Mouse (Mus musculus) neural tube, postnatal 0 days (tissue): ENCODE data around the gene Pogz. TPM values are rescaled to one million over a fixed set of nuclear protein-coding genes. Genes with fewer than 3 reads are reported as not detected.

Source experiments
- polyA plus RNA-seq: library from polyadenylated mRNA; unstranded; fragments of >200 nt; fragmentation: Nextera tagmentation; extraction: Ambion mirVana; gene quantifications from 2 replicates; pipeline ENCODE4 v1.2.1, GENCODE M21; 2015

The Pogz gene
- 13.9 and 15.4 TPM in 2 replicates for polyA plus RNA-seq

GRCm38 (mm10) chr3:94837183-94837890 lies at the start of gene Pogz:
Gene Pogz, plus strand, starts transcription at chr3:94837567.

GRCm38 (mm10) chr3:94886316-94887224 lies 49.2 kb downstream of the Pogz start, which contains the start of gene Psmb4:
Gene Psmb4, minus strand, starts transcription at chr3:94886961.

Other genes starting within 250 kb of the Pogz start
- gene Gm10972, start 194.5 kb upstream of the Pogz start, polyA plus RNA-seq: not detected in 2 replicates
- gene Tuft1, start 178.7 kb upstream of the Pogz start, polyA plus RNA-seq: 5.3 and 5.7 TPM in 2 replicates
- 0.49 and 0.80 TPM in 2 replicates for gene Selenbp2, start 144.0 kb upstream of the Pogz start, polyA plus RNA-seq
- 12.2 and 13.9 TPM in 2 replicates for gene Cgn, start 51.1 kb upstream of the Pogz start, polyA plus RNA-seq
- 352 and 413 TPM in 2 replicates for gene Psmb4, start 49.4 kb downstream of the Pogz start, polyA plus RNA-seq
- 22.5 and 24.6 TPM in 2 replicates for gene Selenbp1, start 95.5 kb downstream of the Pogz start, polyA plus RNA-seq
- gene Rfx5, start 116.5 kb downstream of the Pogz start, polyA plus RNA-seq: 6.8 and 7.1 TPM in 2 replicates
- gene Pi4kb, start 137.2 kb downstream of the Pogz start, polyA plus RNA-seq: 15.1 and 17.7 TPM in 2 replicates
- 13.1 and 15.2 TPM in 2 replicates for gene Zfp687, start 177.9 kb downstream of the Pogz start, polyA plus RNA-seq
- gene Psmd4, start 205.0 kb downstream of the Pogz start, polyA plus RNA-seq: 248 and 269 TPM in 2 replicates